Mouse (Mus musculus) central nervous system, embryonic 14 days (tissue): Measurements from ENCODE around the gene Sgsm3. TPM values are rescaled to one million over a fixed set of nuclear protein-coding genes. Genes with fewer than 3 reads are reported as not detected.

ENCODE experiments used
- polyA plus RNA-seq: library from polyadenylated mRNA; depleted of rRNA; stranded (reverse); fragments of >200 nt; gene quantifications from 2 replicates; pipeline ENCODE4 v1.2.3, GENCODE M21; 2012; rRNA removed

The Sgsm3 gene
- 59.1 and 64.8 TPM in 2 replicates for polyA plus RNA-seq

GRCm38 (mm10) chr15:80977620-80978334 lies at the start of gene Sgsm3:
Sgsm3 (plus strand) TSS chr15:80977765.

GRCm38 (mm10) chr15:80948145-80949135 lies 29.1 kb upstream of the Sgsm3 start, which contains the start of gene Adsl:
Adsl (plus strand) TSS chr15:80948490.

Other genes starting within 250 kb of the Sgsm3 start
- gene Adsl, start 29.3 kb upstream of the Sgsm3 start, polyA plus RNA-seq: 71.8 and 78.2 TPM in 2 replicates
- gene Mrtfa, start 213.0 kb downstream of the Sgsm3 start, polyA plus RNA-seq: 25.8 and 30.1 TPM in 2 replicates